22 mouse cellular contexts compared by ENCODE assay signal in the genomic region with DNA sequence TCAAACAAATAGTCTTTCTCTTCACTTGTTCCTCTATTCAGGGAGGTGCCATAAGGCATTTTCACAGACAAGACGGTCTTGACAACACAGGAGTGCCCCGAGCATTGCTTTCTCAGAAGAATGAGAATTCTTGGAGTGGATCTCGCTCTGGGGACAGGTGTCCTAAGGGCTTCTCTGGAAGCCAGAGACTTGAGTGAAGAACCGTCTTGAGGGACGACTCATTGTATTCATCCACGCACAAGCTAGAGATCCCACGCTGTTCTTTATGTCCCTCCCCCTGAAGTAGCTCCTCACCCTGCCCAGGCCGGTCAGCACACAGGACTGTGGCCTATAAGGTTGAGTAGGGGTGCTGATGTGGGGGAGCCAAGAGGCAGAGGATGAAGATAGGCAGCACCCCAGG.
"Had no signal": no experiment of that assay in that cellular context is flagged by ENCODE, and none has a peak within 500 bp of the region (broad histone marks: within the 10 kb centered on the region; RNA-seq: fewer than 3 reads in every experiment).

No protein-coding gene starts in this region.

- H3K4me3 ChIP-seq: heart, embryonic 12.5 days; hindbrain, embryonic 13.5 days; hindbrain, embryonic 15.5 days; kidney, embryonic 15.5 days; limb, embryonic 13.5 days; limb, embryonic 15.5 days had no signal

- H3K27ac ChIP-seq: hindbrain, embryonic 15.5 days; hindbrain, postnatal 0 days; kidney, embryonic 15.5 days; kidney, postnatal 0 days; limb, embryonic 13.5 days; limb, embryonic 15.5 days had no signal

- H3K4me1 ChIP-seq: heart, embryonic 12.5 days; kidney, embryonic 15.5 days; limb, embryonic 13.5 days; limb, embryonic 15.5 days had no signal

- H3K36me3 ChIP-seq: heart, embryonic 12.5 days; hindbrain, embryonic 13.5 days; hindbrain, embryonic 15.5 days; kidney, embryonic 15.5 days; limb, embryonic 13.5 days; limb, embryonic 15.5 days had no signal

- H3K9me3 ChIP-seq: heart, embryonic 12.5 days; hindbrain, embryonic 13.5 days; hindbrain, embryonic 15.5 days; kidney, embryonic 15.5 days; limb, embryonic 13.5 days; limb, embryonic 15.5 days had no signal

- H3K9ac ChIP-seq: forebrain, postnatal 0 days; heart, embryonic 12.5 days; hindbrain, embryonic 13.5 days; hindbrain, embryonic 15.5 days; kidney, embryonic 15.5 days; limb, embryonic 13.5 days; limb, embryonic 15.5 days had no signal

- H3K27me3 ChIP-seq: heart, embryonic 12.5 days; hindbrain, embryonic 13.5 days; hindbrain, embryonic 15.5 days; kidney, embryonic 15.5 days; limb, embryonic 13.5 days; limb, embryonic 15.5 days had no signal

- ATAC-seq: intestine, embryonic 16.5 days had no signal

- H3K4me2 ChIP-seq: heart, embryonic 12.5 days; hindbrain, embryonic 15.5 days; kidney, embryonic 15.5 days; limb, embryonic 13.5 days; limb, embryonic 15.5 days had no signal

- DNase-seq: forebrain, postnatal 0 days; gastrocnemius, postnatal 14 days; gastrocnemius, postnatal 36 days; heart, adult 18-20 months; heart, postnatal 10 days; heart, postnatal 36 days; kidney, adult 11 months; kidney, adult 2 months; kidney, adult 9 months; kidney, postnatal 36 days; layer of hippocampus, adult 9-11 months; layer of hippocampus, postnatal 36 days; left cerebral cortex, postnatal 4 days had no signal
